Mouse (Mus musculus) spleen, adult 2 months (tissue): ENCODE measurements around the gene Mthfd1.

Source experiments
- CTCF ChIP-seq: fragments of 200-500 bp; IDR thresholded peaks from 2 replicates; pipeline ENCODE4 v1.5.1; 2011; ENCODE audit warnings: mild to moderate bottlenecking, inconsistent platforms; ENCODE audit not compliant: insufficient read depth, insufficient read length, insufficient replicate concordance; ENCODE audit errors: extremely low read depth
- POLR2A ChIP-seq: fragments of 200-500 bp; IDR thresholded peaks from 2 replicates; pipeline ENCODE4 v1.6.1; 2011; ENCODE audit warnings: low read depth, low read length, inconsistent platforms

GRCm38 (mm10) chr12:76288494-76288893, 33.4 kb downstream of the Mthfd1 start:
- no peak for TF ChIP-seq CTCF
- no peak for TF ChIP-seq POLR2A
